Mouse (Mus musculus) adrenal gland, adult (tissue): ENCODE measurements at regions not wholly inside any gene's neighbourhood (a gene's known extent, or its start where the extent isn't known, plus 50 kb on each side); places are given as distances from the start of the nearest gene placed in this dataset.

Source experiments
- DNase-seq, 2 experiments: peaks; one replicate each; pipeline ENCODE4 v3.0.0; 2022 to 2023; ENCODE audit warnings: low spot score in 1 of 2; ENCODE audit not compliant: inconsistent age in 2 of 2

DNA sequence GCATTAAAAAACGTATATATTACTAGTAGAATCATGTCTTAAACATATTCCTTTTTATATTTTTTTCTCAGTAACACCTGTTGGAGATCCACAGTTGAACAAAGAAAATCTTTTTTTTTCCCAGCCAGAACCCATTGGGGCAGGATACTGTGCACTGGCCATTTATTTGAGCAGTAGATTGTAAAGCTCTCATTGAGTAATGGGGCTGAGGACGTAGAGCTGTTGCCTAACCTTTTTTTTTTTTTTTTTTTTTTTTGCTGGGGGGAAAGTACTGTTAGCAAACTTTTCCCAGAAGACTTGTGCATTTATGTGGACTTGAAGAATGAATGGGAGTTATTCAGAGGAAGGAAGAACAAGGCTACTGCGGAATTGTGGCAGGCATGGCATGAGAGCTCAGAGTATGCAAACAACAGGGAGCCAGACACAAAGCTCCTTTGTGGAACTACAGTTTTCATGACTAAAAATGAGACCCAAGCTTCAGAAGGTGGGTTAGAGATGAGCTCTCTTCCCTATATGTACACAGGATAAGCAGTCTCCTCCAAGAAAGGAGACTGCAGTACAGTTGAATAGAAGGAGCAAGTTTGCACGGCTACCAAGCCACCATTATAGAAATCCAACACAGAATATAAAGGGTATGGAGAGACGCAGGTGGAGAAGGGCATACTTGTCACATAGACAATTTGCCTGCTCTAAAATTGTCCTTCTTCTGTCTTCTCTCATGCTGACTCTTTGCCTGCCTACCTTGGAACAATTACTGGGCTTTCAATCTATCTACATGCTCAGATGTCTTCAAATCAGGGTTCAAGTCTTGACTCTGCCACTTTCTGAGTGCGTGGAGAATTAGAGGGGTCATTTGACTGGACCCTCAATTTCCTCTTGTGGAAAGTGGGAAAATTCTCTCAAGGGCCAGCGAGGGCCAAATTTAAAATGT, 100.7 kb upstream of the Hs3st1 start:
- DNase-seq, result no peak

GRCm38 (mm10) chr5:39847187-39847586, 91.9 kb upstream of the Hs3st1 start:
- no peak for DNase-seq

DNA sequence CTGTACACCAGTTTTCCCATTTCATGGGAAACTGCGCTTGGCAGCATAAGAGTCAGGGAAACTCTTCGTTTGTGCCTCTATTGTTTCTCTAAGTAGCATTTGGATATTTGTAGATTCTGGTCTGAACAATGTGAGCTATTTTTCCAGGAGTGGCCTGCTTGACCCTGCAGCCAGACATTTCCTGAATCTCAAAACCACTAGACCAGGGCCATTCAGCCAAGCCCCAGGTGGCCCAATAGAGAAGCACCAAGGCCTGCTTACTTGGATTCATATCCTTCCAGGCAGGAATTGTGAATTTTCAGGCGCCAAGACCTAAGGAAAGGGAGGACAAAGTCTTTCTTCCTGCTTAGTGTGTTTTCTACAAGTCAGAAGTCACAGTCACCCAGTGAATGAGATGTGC, 85.9 kb upstream of the Hs3st1 start:
- DNase-seq, result peak in 1 of 2 experiments; percentile 24

- no peak for DNase-seq
Observed at GRCm38 (mm10) chr5:39840576-39840975, 85.3 kb upstream of the Hs3st1 start.

DNA sequence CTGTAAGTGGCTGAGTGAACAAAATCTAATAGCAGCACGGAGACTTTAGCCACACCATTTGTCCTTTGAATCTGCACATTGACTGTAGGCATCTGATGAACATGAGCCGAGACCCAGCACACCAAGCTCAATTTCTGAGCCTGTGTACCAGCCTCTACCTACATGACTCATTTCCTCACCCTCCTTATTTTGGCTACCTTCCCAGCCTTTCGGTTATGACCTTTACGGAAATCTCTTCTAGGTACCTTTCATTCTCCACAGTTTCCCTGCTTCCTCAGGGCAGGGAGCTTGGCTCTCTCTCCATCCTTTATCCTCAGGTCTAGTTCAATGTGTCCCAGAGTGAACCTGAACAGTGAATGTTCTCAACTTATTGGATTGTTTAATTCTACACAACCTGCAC, 77.3 kb upstream of the Hs3st1 start:
- DNase-seq, result peak; percentile 6 to 50

- DNase-seq, result no peak
Observed at GRCm38 (mm10) chr5:39824680-39825079, 69.4 kb upstream of the Hs3st1 start.

DNA sequence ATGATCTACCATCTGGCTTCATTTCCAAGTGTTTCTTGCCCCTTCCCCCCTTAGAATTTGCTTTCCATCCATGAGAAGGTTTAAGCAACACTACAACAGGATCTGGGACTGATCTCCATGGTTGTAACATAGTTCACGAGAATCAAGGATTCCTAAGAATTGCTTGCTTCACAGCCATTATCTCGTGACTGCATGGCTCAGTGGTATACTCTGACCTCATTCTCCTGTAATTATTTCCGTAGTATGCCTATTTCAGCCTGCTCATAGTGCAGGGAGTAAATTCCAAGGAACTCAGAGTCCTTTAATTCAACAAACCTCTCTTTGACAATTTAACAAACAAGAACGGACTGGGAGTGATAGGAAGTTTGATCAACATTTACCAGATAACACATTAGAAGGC, 51.4 kb upstream of the Hs3st1 start:
- DNase-seq, result no peak
